Mouse (Mus musculus) heart, postnatal 36 days (tissue): ENCODE measurements around the gene Ciao2a. TPM values are rescaled to one million over a fixed set of nuclear protein-coding genes. Genes with fewer than 3 reads are reported as not detected.

Experiments
- DNase-seq, 2 experiments: peaks; one replicate each; pipeline ENCODE4 v3.0.0; 2021 to 2022
- intact Hi-C: fragments of 180-260 bp; cut with DNase I; formaldehyde crosslinking; loops from one replicate; pipeline ENCODE4 v1.15.1; 2025
- total RNA-seq, 2 experiments: library from RNA; stranded (reverse); gene quantifications; 2 replicates each; pipeline ENCODE4 v1.2.3; 2021

Ciao2a gene
- total RNA-seq, 2 experiments from 2014 or later = 65.6 to 69.9 TPM

- intact Hi-C loops = no loop called here
- DNase-seq = no peak
These were observed 6.9 kb upstream of the Ciao2a start for GRCm38 (mm10) chr9:66119498-66119897.

- intact Hi-C loops = no loop called here
- no peak for DNase-seq
These were observed 6.3 kb upstream of the Ciao2a start for GRCm38 (mm10) chr9:66120106-66120505.

- intact Hi-C loops = no loop called here
- no peak for DNase-seq
These were observed 5.5 kb upstream of the Ciao2a start for GRCm38 (mm10) chr9:66120945-66121344.

- intact Hi-C loops = no loop called here
- no peak for DNase-seq
These were observed 5.0 kb upstream of the Ciao2a start for GRCm38 (mm10) chr9:66121421-66121820.

GRCm38 (mm10) chr9:66123648-66124047, 2.8 kb upstream of the Ciao2a start:
- intact Hi-C loops = loop anchor here (2.0 kb wide), 1 partner anchor 63 kb away; the partner anchor contains the start of gene Ppib
- no peak for DNase-seq

GRCm38 (mm10) chr9:66124111-66124531, 2.3 kb upstream of the Ciao2a start:
- intact Hi-C loops = loop anchor here (2.0 kb wide), 1 partner anchor 63 kb away; the partner anchor contains the start of gene Ppib
- DNase-seq = no peak

GRCm38 (mm10) chr9:66124681-66125542, 1.5 kb upstream of the Ciao2a start:
- DNase-seq = peak; percentile 96 to 97
- intact Hi-C loops = loop anchor here (2.0 to 5.0 kb wide), 2 partner anchors 64 to 467 kb away; partner anchors contain the start of genes Ppib and Usp3

- DNase-seq = peak in 1 of 2 experiments; percentile 11
- intact Hi-C loops = loop anchor here (2.0 to 5.0 kb wide), 2 partner anchors 65 to 467 kb away; partner anchors contain the start of genes Ppib and Usp3
These were observed 612 bp upstream of the Ciao2a start for GRCm38 (mm10) chr9:66125543-66126455.

- intact Hi-C loops = loop anchor here (5.0 kb wide), 1 partner anchor 465 kb away; the partner anchor contains the start of gene Usp3
- DNase-seq = no peak
These were observed 759 bp downstream of the Ciao2a start for GRCm38 (mm10) chr9:66127193-66127546.

GRCm38 (mm10) chr9:66127884-66128283, 1.5 kb downstream of the Ciao2a start:
- intact Hi-C loops = loop anchor here (5.0 kb wide), 1 partner anchor 464 kb away; the partner anchor contains the start of gene Usp3
- no peak for DNase-seq

GRCm38 (mm10) chr9:66131466-66131865, 5.1 kb downstream of the Ciao2a start:
- no peak for DNase-seq
- intact Hi-C loops = no loop called here

- DNase-seq = no peak
- intact Hi-C loops = no loop called here
These were observed 9.6 kb downstream of the Ciao2a start for GRCm38 (mm10) chr9:66135967-66136366.

- no peak for DNase-seq
- intact Hi-C loops = no loop called here
These were observed 11.8 kb downstream of the Ciao2a start for GRCm38 (mm10) chr9:66138193-66138592.

GRCm38 (mm10) chr9:66142265-66142664, 15.9 kb downstream of the Ciao2a start:
- intact Hi-C loops = loop anchor here (5.0 to 10.0 kb wide), 2 partner anchors 235 to 683 kb away; no protein-coding TSS in a partner anchor
- no peak for DNase-seq

- intact Hi-C loops = loop anchor here (5.0 to 10.0 kb wide), 2 partner anchors 233 to 681 kb away; no protein-coding TSS in a partner anchor
- peak; percentile 65 to 72 for DNase-seq
These were observed 17.8 kb downstream of the Ciao2a start for GRCm38 (mm10) chr9:66144248-66144647.

- no peak for DNase-seq
- intact Hi-C loops = loop anchor here (10.0 kb wide), 1 partner anchor 679 kb away; no protein-coding TSS in a partner anchor
These were observed 19.7 kb downstream of the Ciao2a start for GRCm38 (mm10) chr9:66146141-66146540.

- intact Hi-C loops = no loop called here
- DNase-seq = no peak
These were observed 25.6 kb downstream of the Ciao2a start for GRCm38 (mm10) chr9:66152011-66152410.

GRCm38 (mm10) chr9:66153594-66153993, 27.2 kb downstream of the Ciao2a start:
- DNase-seq = no peak
- intact Hi-C loops = no loop called here

- intact Hi-C loops = no loop called here
These were observed 27.6 kb downstream of the Ciao2a start for GRCm38 (mm10) chr9:66154013-66154412.

GRCm38 (mm10) chr9:66155534-66155933, 29.1 kb downstream of the Ciao2a start:
- no peak for DNase-seq
- intact Hi-C loops = loop anchor here (5.0 kb wide), 1 partner anchor 127 kb away; no protein-coding TSS in a partner anchor

More at GRCm38 (mm10) chr9:66154013-66154412, 27.6 kb downstream of the Ciao2a start:
- DNase-seq = no peak
